Mouse (Mus musculus) kidney, adult 2 months (tissue): ENCODE measurements around the gene Arxes2.
"Not testable (repeated sequence)": the region's sequence is repeated elsewhere in the genome, so short reads cannot be mapped to it uniquely, and the experiment has no call there.

Experiments used
- CTCF ChIP-seq: fragments of 200-500 bp; conservative IDR thresholded peaks from 2 replicates; pipeline ENCODE4 v1.5.1; 2011; ENCODE audit warnings: low read depth, mild to moderate bottlenecking, control low read depth, low read length, moderate library complexity, mixed read lengths; ENCODE audit not compliant: insufficient read depth, insufficient read length
- POLR2A ChIP-seq: fragments of 200-500 bp; IDR thresholded peaks from one replicate; pipeline ENCODE4 v1.6.1; 2011; ENCODE audit warnings: low read depth, low read length, control low read depth

DNA sequence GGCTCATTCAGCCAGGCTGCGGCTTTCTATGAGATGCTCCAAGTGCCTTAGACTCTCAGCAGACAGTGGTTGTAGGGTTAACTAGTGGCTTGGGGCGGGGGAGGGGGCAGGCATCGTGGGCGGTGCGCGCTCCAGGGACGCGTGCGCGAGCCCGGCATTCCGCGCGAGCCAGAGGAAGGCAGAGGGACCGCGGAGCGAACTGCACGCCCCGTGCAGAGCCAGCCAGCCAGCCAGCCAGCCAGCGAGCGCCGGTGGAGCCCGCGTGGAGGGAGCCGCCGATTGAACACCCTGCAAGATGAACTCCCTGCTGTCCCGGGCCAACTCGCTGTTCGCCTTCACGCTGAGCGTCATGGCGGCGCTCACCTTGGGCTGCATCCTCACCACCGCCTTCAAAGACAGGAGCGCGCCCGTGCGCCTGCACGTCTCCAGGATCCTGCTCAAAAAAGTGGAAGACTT is at the start of gene Arxes2:
- not testable (repeated sequence) for TF ChIP-seq POLR2A, CTCF
